In genomic region chr16:18288166-18288565, GRCm38 (mm10) we compare ENCODE assay signal across 1 mouse cellular context.
TF ChIP-seq lines count a peak whose summit lies in the region.

No protein-coding gene starts in this region.

TF ChIP-seq in ES-E14, 5 proteins besides CTCF, POLR2A, EP300 and RAD21 (continued from another document):
- TF ChIP-seq ZC3H11A (IDR thresholded peaks at IDR 0.05; ENCODE audit: borderline replicate concordance, low read depth, low read length) (no peak), CHD2 (IDR thresholded peaks at IDR 0.05; ENCODE audit: low read depth, low read length) (no peak), MAFK (IDR thresholded peaks at IDR 0.05; ENCODE audit: insufficient read depth, low read depth, low read length) (no peak)
